Comparison of ENCODE assay signal across 20 mouse cellular contexts in genomic region chr8:88440219-88440618, GRCm38 (mm10).
"Had no signal": no experiment of that assay in that cellular context is flagged by ENCODE, and none has a peak within 500 bp of the region (broad histone marks: within the 10 kb centered on the region; RNA-seq: fewer than 3 reads in every experiment).

No protein-coding gene starts in this region.

- H3K36me3 ChIP-seq: lung, embryonic 15.5 days; midbrain, embryonic 13.5 days; midbrain, embryonic 15.5 days; neural tube, embryonic 13.5 days; neural tube, embryonic 15.5 days had no signal

- H3K27ac ChIP-seq: lung, embryonic 15.5 days; macrophage; midbrain, embryonic 13.5 days; midbrain, embryonic 15.5 days; neural tube, embryonic 13.5 days; neural tube, embryonic 15.5 days had no signal

- H3K9me3 ChIP-seq: lung, embryonic 15.5 days; midbrain, embryonic 13.5 days; midbrain, embryonic 15.5 days; neural tube, embryonic 13.5 days; neural tube, embryonic 15.5 days had no signal

- H3K4me3 ChIP-seq: lung, embryonic 15.5 days; megakaryocyte, embryonic 14.5 days; midbrain, embryonic 13.5 days; midbrain, embryonic 15.5 days; myocyte; neural tube, embryonic 13.5 days; neural tube, embryonic 15.5 days had no signal

- H3K27me3 ChIP-seq: midbrain, embryonic 15.5 days; neural tube, embryonic 13.5 days had no signal

- H3K4me1 ChIP-seq: lung, embryonic 15.5 days; megakaryocyte, embryonic 14.5 days had no signal

- DNase-seq: liver, postnatal 0 days; lung, adult 2 months; lung, postnatal 14 days; lung, postnatal 36 days; retina, postnatal 1 day; right cerebral cortex, adult 18-20 months; right cerebral cortex, postnatal 25 days; right cerebral cortex, postnatal 4 days; spleen, adult 18-20 months; thymus, adult 18-20 months; thymus, postnatal 14 days; thymus, postnatal 36 days had no signal
